Mouse (Mus musculus) heart, adult 2 months (tissue): ENCODE results near the gene Wfdc1. TPM values are rescaled to one million over a fixed set of nuclear protein-coding genes. Genes with fewer than 3 reads are reported as not detected.

Experiments used
- DNase-seq, 2 experiments: peaks; one replicate each; pipeline ENCODE4 v3.0.0; 2021
- H3K27ac ChIP-seq: fragments of 200-600 bp; 2 replicates; pipeline ENCODE4 v1.8.1; 2022
- H3K27me3 ChIP-seq: fragments of 200-500 bp; 2 replicates; pipeline ENCODE4 v1.6.1; 2012; ENCODE audit warnings: mild to moderate bottlenecking, low read length, inconsistent platforms, mixed read lengths; ENCODE audit not compliant: control insufficient read depth, insufficient read depth
- H3K36me3 ChIP-seq: fragments of 200-500 bp; 2 replicates; pipeline ENCODE4 v1.6.1; 2012; ENCODE audit warnings: low read length, inconsistent platforms; ENCODE audit not compliant: control insufficient read depth, insufficient read depth
- H3K4me1 ChIP-seq: fragments of 200-500 bp; 2 replicates; pipeline ENCODE4 v1.6.1; 2011; ENCODE audit warnings: low read length; ENCODE audit not compliant: control insufficient read depth, insufficient read depth
- H3K4me3 ChIP-seq: fragments of 200-600 bp; 2 replicates; pipeline ENCODE4 v1.8.1; 2022
- H3K79me2 ChIP-seq: fragments of 200-500 bp; replicated peaks from 2 replicates; pipeline ENCODE4 v1.6.1; 2012; ENCODE audit warnings: mild to moderate bottlenecking, inconsistent platforms, low read length, moderate library complexity, mixed read lengths; ENCODE audit not compliant: control insufficient read depth, insufficient read depth
- H3K9ac ChIP-seq: fragments of 200-500 bp; 2 replicates; pipeline ENCODE4 v1.6.1; 2012; ENCODE audit warnings: low read depth, mild to moderate bottlenecking, control low read depth, inconsistent platforms, low read length, mixed read lengths
- CTCF ChIP-seq: fragments of 200-600 bp; IDR thresholded peaks from 2 replicates; pipeline ENCODE4 v1.8.1; 2022; ENCODE audit warnings: antibody characterized with exemption, mild to moderate bottlenecking, moderate library complexity
- EP300 ChIP-seq: fragments of 200-500 bp; IDR thresholded peaks from 2 replicates; pipeline ENCODE4 v1.6.1; 2011; ENCODE audit warnings: low read depth, low read length, control low read depth; ENCODE audit not compliant: insufficient read depth
- POLR2A ChIP-seq: fragments of 200-500 bp; IDR thresholded peaks from 2 replicates; pipeline ENCODE4 v1.6.1; 2011; ENCODE audit warnings: mild to moderate bottlenecking, low read depth, low read length, control low read depth; ENCODE audit not compliant: insufficient read depth
- WGBS: fragments of 180-500 bp; shearing (Covaris S2); methylation state at CpG from one replicate; pipeline ENCODE4 v1.1.7; 2018; 5-methylcytosine and 5-hydroxymethylcytosine counted together
- intact Hi-C: fragments of 180-260 bp; cut with DNase I; formaldehyde crosslinking; loops from one replicate; pipeline ENCODE4 v1.15.1; 2025
- polyA plus RNA-seq: library from polyadenylated mRNA; depleted of rRNA; stranded (reverse); fragments of >200 nt; gene quantifications from 2 replicates; pipeline ENCODE4 v1.2.3, GENCODE M21; 2012
- total RNA-seq, 2 experiments: library from RNA; stranded (reverse); gene quantifications; 2 replicates each; pipeline ENCODE4 v1.2.3; 2021

Gene Wfdc1
- total and polyA plus RNA-seq, 3 experiments, result 27.9 to 39.0 (median 33.2) TPM

DNA sequence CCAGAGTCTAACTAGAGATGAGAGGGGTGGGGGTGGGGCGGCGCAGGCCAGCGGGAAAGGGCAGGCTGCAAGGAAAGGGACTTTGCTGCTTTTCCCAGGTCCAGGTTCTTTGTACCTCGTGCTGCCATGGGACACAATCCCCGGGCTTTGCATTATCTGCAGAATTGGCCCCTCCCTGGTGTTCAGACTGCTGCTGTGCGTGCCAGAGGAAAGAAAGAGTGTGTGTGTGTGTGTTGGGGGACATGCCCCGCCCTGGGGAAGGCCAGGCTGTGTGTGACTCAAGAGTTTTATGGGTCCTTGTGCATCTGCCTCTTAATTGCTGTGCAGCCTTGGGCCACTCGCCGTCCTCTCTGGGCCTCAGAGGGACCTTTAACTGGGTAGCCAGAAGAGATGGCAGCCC is 2.3 kb downstream of the Wfdc1 start:
- TF ChIP-seq POLR2A, result no peak
- TF ChIP-seq CTCF, result no peak
- TF ChIP-seq EP300, result no peak
- no peaks in the 10 kb centered on the region for H3K27me3 ChIP-seq
- H3K4me3 ChIP-seq, result no peak overlapping the region
- H3K79me2 ChIP-seq, result no peaks in the 10 kb centered on the region
- DNase-seq, result no peak
- H3K36me3 ChIP-seq, result no peaks in the 10 kb centered on the region
- H3K4me1 ChIP-seq, result peaks cover 9% of the 10 kb centered on the region
- H3K27ac ChIP-seq, result no peak overlapping the region
- H3K9ac ChIP-seq, result no peak overlapping the region
- 56% methylated on average over 9 of the region's 9 CpGs for WGBS
- intact Hi-C loops, result no loop called here

GRCm38 (mm10) chr8:119669284-119669683 is 3.1 kb downstream of the Wfdc1 start:
- no peak for DNase-seq
- Histone ChIP-seq H3K4me3 (no peak overlapping the region), H3K27me3 (no peaks in the 10 kb centered on the region), H3K4me1 (peaks cover 9% of the 10 kb centered on the region), H3K27ac (peak overlapping the region; percentile 93), H3K36me3 (no peaks in the 10 kb centered on the region), H3K9ac (no peak overlapping the region), H3K79me2 (no peaks in the 10 kb centered on the region)
- intact Hi-C loops, result no loop called here
- TF ChIP-seq EP300, result no peak
- peak; percentile 70 for TF ChIP-seq CTCF
- WGBS, result 42% methylated on average over 12 of the region's 12 CpGs

DNA sequence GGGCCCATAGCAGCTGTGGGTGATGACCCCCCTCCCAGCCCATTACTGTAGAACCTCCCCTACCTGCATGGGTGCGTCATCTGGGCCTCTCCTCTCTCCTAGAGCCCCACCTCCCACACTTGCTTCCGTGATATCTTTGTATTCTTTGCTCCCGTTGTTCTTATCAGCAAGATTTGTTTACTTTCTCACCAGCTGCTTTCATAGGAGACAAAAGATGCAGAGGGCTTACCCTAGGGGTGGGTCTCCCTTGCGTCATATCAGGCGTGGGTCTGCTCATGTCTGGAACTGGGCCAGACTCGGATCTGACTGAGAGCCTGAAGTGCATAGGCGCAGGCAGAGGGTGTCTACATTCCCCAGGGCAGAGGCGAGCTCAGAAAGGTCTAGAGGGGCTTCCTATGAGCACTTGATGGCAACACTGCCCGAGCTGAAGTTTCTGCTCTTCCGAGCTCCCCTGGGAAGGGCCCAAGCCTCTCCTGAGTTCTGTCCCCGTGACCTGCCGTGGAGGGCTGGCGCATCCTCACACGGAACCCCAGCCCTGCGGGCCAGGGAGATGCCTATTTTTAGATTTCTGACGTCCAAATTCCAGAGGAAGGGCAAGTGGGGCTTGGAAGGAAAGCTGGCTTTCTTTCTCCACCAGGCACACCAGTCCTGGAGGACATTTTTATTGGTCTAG is 4.4 kb downstream of the Wfdc1 start:
- intact Hi-C loops, result no loop called here
- Histone ChIP-seq H3K27me3 (no peaks in the 10 kb centered on the region), H3K36me3 (no peaks in the 10 kb centered on the region), H3K4me3 (peak overlapping the region; percentile 47), H3K27ac (peak overlapping the region; percentile 93), H3K9ac (peak overlapping the region; percentile 53), H3K4me1 (peaks cover 5% of the 10 kb centered on the region), H3K79me2 (no peaks in the 10 kb centered on the region)
- peak; percentile 71 for TF ChIP-seq POLR2A
- no peak for TF ChIP-seq CTCF
- 0 out of 2 replicates have a peak, but pooled peaks have one; percentile 50 for TF ChIP-seq EP300
- peak; percentile 63 to 81 for DNase-seq
- WGBS, result 8% methylated on average over 16 of the region's 16 CpGs

GRCm38 (mm10) chr8:119673976-119674555 is 7.9 kb downstream of the Wfdc1 start:
- H3K36me3 ChIP-seq, result no peaks in the 10 kb centered on the region
- H3K79me2 ChIP-seq, result no peaks in the 10 kb centered on the region
- H3K4me1 ChIP-seq, result peaks cover 2% of the 10 kb centered on the region
- TF ChIP-seq CTCF (peak; percentile 16; the same call in 1 of the 2 replicates), POLR2A (no peak), EP300 (no peak)
- DNase-seq, result no peak
- intact Hi-C loops, result no loop called here
- no peak overlapping the region for H3K27ac ChIP-seq
- H3K9ac ChIP-seq, result no peak overlapping the region
- WGBS, result 83% methylated on average over 11 of the region's 11 CpGs
- H3K4me3 ChIP-seq, result no peak overlapping the region
- H3K27me3 ChIP-seq, result no peaks in the 10 kb centered on the region

DNA sequence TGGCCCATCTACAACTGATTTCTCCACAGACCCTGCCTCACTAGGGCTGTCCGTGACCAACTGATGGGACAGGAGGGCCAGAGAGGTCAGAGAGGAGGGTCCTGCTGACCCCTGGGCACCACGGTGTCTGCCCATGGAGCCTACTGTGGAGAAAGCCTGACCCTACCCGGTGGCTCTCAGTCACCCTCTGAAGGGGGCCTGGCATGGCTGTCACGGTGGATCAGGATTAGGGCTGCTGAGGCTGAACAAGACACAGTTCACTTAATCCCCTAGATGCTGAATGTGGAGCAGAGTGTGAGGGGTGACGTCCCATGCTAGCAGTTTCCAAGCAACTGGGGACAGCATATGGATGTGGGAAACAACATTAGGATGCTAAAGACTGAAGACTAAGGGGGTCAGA is 9.3 kb downstream of the Wfdc1 start:
- Histone ChIP-seq H3K36me3 (no peaks in the 10 kb centered on the region), H3K4me3 (no peak overlapping the region), H3K9ac (no peak overlapping the region), H3K4me1 (peaks cover 2% of the 10 kb centered on the region), H3K79me2 (no peaks in the 10 kb centered on the region), H3K27ac (no peak overlapping the region), H3K27me3 (no peaks in the 10 kb centered on the region)
- no peak for DNase-seq
- TF ChIP-seq EP300, result no peak
- no peak for TF ChIP-seq CTCF
- TF ChIP-seq POLR2A, result no peak
- intact Hi-C loops, result loop anchor here (5.0 kb wide), 1 partner anchor 68 kb away; the partner anchor contains the start of gene Taf1c
- WGBS, result 88% methylated on average over 5 of the region's 5 CpGs

DNA sequence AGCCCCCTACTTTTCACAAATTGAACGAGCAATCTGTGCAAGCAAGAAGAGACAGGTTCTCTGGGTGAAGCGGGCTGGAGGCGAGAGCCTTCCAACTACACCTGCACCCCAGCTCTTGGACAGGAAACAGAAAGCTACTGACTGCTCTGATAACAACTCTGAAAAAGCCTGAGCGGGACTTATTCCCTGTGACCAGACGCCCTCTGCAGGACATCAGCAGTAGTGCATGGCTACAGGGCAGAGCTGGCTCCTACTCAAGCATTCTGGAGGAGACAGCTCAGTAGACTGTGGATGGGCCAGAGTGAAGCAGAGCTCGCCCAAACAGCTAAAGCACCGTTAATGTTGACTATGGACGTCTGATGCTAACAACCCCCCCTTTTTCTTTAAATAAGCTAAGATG is 10.2 kb downstream of the Wfdc1 start:
- Histone ChIP-seq H3K4me1 (no peaks in the 10 kb centered on the region), H3K36me3 (no peaks in the 10 kb centered on the region), H3K79me2 (no peaks in the 10 kb centered on the region), H3K27ac (no peak overlapping the region), H3K4me3 (no peak overlapping the region), H3K27me3 (no peaks in the 10 kb centered on the region), H3K9ac (no peak overlapping the region)
- peak; percentile 100; the same call in 1 of the 2 replicates for TF ChIP-seq CTCF
- TF ChIP-seq EP300, result peak; percentile 92
- no peak for TF ChIP-seq POLR2A
- peak; percentile 87 to 92 for DNase-seq
- intact Hi-C loops, result loop anchor here (1.0 to 5.0 kb wide), 3 partner anchors 20 to 236 kb away; partner anchors contain the start of gene Taf1c
- 6% methylated on average over 8 of the region's 8 CpGs for WGBS
